Mouse (Mus musculus) kidney, adult 2 months (tissue): ENCODE results near the gene Ssh1. TPM values are rescaled to one million over a fixed set of nuclear protein-coding genes. Genes with fewer than 3 reads are reported as not detected.
A peak's percentile ranks its signal among the peaks of the same experiment; 100 is the strongest.

Source experiments
- DNase-seq: peaks from one replicate; pipeline ENCODE4 v3.0.0; 2021
- H3K27ac ChIP-seq: fragments of 200-500 bp; 2 replicates; pipeline ENCODE4 v1.5.1; 2012; ENCODE audit warnings: low read depth, low read length, control low read depth, inconsistent platforms; ENCODE audit not compliant: insufficient read depth
- H3K27me3 ChIP-seq: fragments of 200-500 bp; replicated peaks from 2 replicates; pipeline ENCODE4 v1.6.1; 2012; ENCODE audit warnings: mild to moderate bottlenecking, moderate library complexity, low read length, inconsistent platforms; ENCODE audit not compliant: control insufficient read depth, insufficient read depth
- H3K36me3 ChIP-seq: fragments of 200-500 bp; 2 replicates; pipeline ENCODE4 v1.6.1; 2012; ENCODE audit warnings: mild to moderate bottlenecking, moderate library complexity, low read length, inconsistent platforms; ENCODE audit not compliant: control insufficient read depth, insufficient read depth
- H3K4me1 ChIP-seq: fragments of 200-500 bp; 2 replicates; pipeline ENCODE4 v1.6.1; 2011; ENCODE audit warnings: low read length; ENCODE audit not compliant: control insufficient read depth, insufficient read depth
- H3K4me3 ChIP-seq: fragments of 200-500 bp; 2 replicates; pipeline ENCODE4 v1.5.1; 2011; ENCODE audit warnings: mild to moderate bottlenecking, low read depth, low read length, control low read depth; ENCODE audit not compliant: insufficient read depth
- CTCF ChIP-seq: fragments of 200-500 bp; conservative IDR thresholded peaks from 2 replicates; pipeline ENCODE4 v1.5.1; 2011; ENCODE audit warnings: low read depth, mild to moderate bottlenecking, control low read depth, low read length, moderate library complexity, mixed read lengths; ENCODE audit not compliant: insufficient read depth, insufficient read length
- POLR2A ChIP-seq: fragments of 200-500 bp; IDR thresholded peaks from one replicate; pipeline ENCODE4 v1.6.1; 2011; ENCODE audit warnings: low read depth, low read length, control low read depth
- WGBS: fragments of 180-500 bp; shearing (Covaris S2); methylation state at CpG from one replicate; pipeline ENCODE4 v1.1.7; 2018; 5-methylcytosine and 5-hydroxymethylcytosine counted together
- polyA plus RNA-seq: library from polyadenylated mRNA; depleted of rRNA; stranded (reverse); fragments of >200 nt; gene quantifications from 2 replicates; pipeline ENCODE4 v1.2.3, GENCODE M21; 2012

The Ssh1 gene
- polyA plus RNA-seq, 1 experiment: 11.3 TPM

- no peak overlapping the region for H3K4me3 ChIP-seq
- no peaks in the 10 kb centered on the region for H3K36me3 ChIP-seq
- peaks cover 28% of the 10 kb centered on the region for H3K4me1 ChIP-seq
- no peaks in the 10 kb centered on the region for H3K27me3 ChIP-seq
- WGBS: 30% methylated on average over 11 of the region's 11 CpGs
- peak; percentile 82 for DNase-seq
- H3K27ac ChIP-seq: no peak overlapping the region
- TF ChIP-seq CTCF (no peak), POLR2A (no peak)
Observed at GRCm38 (mm10) chr5:113968371-113968770, 25.3 kb downstream of the Ssh1 start.

DNA sequence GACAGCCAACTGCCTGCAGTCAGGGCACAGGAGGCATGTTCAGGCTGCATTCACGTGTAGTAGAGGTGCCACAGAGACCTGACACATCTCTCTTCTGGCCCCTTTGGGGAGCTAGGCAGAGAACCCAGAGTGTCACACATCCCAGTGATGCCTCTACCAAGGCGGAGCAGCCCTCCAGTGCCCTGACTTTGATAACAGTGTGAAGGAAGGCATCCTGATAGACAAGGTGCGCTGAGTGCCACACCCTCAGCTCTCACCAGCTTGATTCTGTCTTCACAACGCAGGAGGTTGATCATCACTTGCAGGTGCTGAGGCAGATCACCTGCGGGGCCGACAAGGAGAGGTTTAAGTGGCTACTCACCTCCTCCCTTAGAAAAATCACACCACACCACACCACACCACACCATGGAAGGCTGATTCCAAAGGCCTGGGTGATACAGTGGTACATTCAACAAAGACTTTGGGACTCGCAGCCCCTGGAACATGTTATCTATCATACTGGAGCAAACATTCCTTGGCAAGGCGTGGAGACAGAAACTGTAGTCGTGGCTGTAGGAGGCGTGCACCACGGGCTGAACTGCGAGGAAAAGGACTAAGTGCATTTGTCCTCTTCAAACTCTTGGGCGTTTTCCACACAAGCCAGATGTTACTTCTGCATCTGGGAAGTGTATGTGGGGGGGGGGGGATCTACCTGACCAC lies 27.1 kb downstream of the Ssh1 start:
- TF ChIP-seq POLR2A: no peak
- no peak for TF ChIP-seq CTCF
- 91% methylated on average over 13 of the region's 13 CpGs for WGBS
- DNase-seq: no peak
- H3K36me3 ChIP-seq: no peaks in the 10 kb centered on the region
- H3K4me3 ChIP-seq: no peak overlapping the region
- H3K4me1 ChIP-seq: peaks cover 11% of the 10 kb centered on the region
- no peak overlapping the region for H3K27ac ChIP-seq
- no peaks in the 10 kb centered on the region for H3K27me3 ChIP-seq

GRCm38 (mm10) chr5:113965659-113966185 lies 28.0 kb downstream of the Ssh1 start:
- TF ChIP-seq CTCF: no peak
- no peak for TF ChIP-seq POLR2A
- no peak for DNase-seq
- peaks cover 5% of the 10 kb centered on the region for H3K4me1 ChIP-seq
- no peak overlapping the region for H3K27ac ChIP-seq
- no peaks in the 10 kb centered on the region for H3K27me3 ChIP-seq
- H3K4me3 ChIP-seq: no peak overlapping the region
- 87% methylated on average over 7 of the region's 7 CpGs for WGBS
- H3K36me3 ChIP-seq: no peaks in the 10 kb centered on the region

DNA sequence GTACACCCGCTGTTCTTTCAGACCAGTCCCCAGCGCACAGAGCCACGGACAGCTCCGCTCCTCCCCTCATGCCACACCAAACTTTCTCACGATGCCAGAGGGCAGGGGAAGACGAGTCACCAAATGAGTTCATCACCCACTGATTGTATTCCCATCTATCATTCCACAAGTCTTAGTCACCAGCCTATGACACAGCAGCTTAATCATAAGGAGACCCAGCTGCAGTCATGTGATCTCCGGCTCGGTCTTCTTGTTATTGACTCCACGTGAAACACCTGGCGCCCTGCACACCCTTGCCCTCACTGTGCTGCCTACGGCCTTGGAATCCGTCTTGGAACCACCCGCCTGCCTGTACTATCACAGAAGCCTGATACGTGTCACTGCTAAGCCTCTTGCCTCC lies 28.7 kb downstream of the Ssh1 start:
- WGBS: 82% methylated on average over 14 of the region's 14 CpGs

GRCm38 (mm10) chr5:113961776-113962175 lies 31.9 kb downstream of the Ssh1 start:
- H3K36me3 ChIP-seq: no peaks in the 10 kb centered on the region
- TF ChIP-seq CTCF (no peak), POLR2A (no peak)
- no peak for DNase-seq
- H3K4me1 ChIP-seq: no peaks in the 10 kb centered on the region
- no peak overlapping the region for H3K4me3 ChIP-seq
- WGBS: 63% methylated on average over 7 of the region's 7 CpGs
- no peak overlapping the region for H3K27ac ChIP-seq
- no peaks in the 10 kb centered on the region for H3K27me3 ChIP-seq

More for the DNA sequence above, 28.7 kb downstream of the Ssh1 start:
- no peak for DNase-seq
- no peak overlapping the region for H3K27ac ChIP-seq
- TF ChIP-seq CTCF (no peak), POLR2A (no peak)
- H3K27me3 ChIP-seq: no peaks in the 10 kb centered on the region
- no peak overlapping the region for H3K4me3 ChIP-seq
- no peaks in the 10 kb centered on the region for H3K36me3 ChIP-seq
- peaks cover 5% of the 10 kb centered on the region for H3K4me1 ChIP-seq

DNA sequence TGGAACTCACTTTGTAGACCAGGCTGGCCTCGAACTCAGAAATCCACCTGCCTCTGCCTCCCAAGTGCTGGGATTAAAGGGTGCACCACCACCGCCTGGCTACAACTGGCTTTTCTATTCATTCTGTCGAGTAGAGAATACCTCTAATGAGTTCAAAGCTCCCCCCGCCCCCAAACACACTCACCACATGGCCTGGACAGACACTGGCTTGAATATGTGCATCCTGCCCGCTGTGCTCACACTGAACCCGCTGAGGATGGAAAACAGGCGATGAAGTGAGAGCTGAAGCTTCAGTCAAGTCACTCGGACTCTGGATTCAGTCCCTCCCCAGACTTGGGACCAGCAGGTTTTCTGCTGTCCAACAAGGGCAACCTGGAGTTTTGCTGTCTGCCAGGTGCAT lies 33.3 kb downstream of the Ssh1 start:
- no peak overlapping the region for H3K4me3 ChIP-seq
- no peaks in the 10 kb centered on the region for H3K27me3 ChIP-seq
- no peaks in the 10 kb centered on the region for H3K4me1 ChIP-seq
- no peak overlapping the region for H3K27ac ChIP-seq
- H3K36me3 ChIP-seq: no peaks in the 10 kb centered on the region
- TF ChIP-seq POLR2A (no peak), CTCF (no peak)
- 82% methylated on average over 8 of the region's 8 CpGs for WGBS
- DNase-seq: no peak

- TF ChIP-seq POLR2A (no peak), CTCF (no peak)
- Histone ChIP-seq H3K36me3 (no peaks in the 10 kb centered on the region), H3K27me3 (no peaks in the 10 kb centered on the region), H3K27ac (no peak overlapping the region), H3K4me3 (no peak overlapping the region), H3K4me1 (no peaks in the 10 kb centered on the region)
- no peak for DNase-seq
- 75% methylated on average over 6 of the region's 6 CpGs for WGBS
Observed at GRCm38 (mm10) chr5:113959039-113959438, 34.7 kb downstream of the Ssh1 start.

DNA sequence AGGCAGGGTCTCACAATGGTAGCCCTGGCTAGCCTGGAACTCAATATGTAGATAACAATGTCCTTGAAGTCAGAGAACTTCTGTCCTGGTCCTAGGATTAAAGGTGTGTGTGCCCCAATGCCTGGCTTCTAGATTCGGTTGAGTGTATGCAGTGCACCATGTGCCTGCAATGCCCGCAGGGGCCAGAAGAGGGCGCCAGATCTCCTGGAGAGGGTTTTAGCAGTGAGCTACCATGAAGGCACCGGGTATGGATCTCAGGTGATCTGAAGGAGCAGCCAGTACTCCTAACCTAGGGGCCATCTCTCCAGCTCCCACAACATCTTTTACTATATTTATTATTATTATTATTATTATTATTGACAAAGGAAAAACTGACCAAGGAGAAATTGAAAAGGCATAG lies 37.2 kb downstream of the Ssh1 start:
- 2% methylated on average over 4 of the region's 4 CpGs for WGBS

More for the DNA sequence above, 37.2 kb downstream of the Ssh1 start:
- TF ChIP-seq CTCF (peak; percentile 95), POLR2A (no peak)
- Histone ChIP-seq H3K4me3 (no peak overlapping the region), H3K36me3 (no peaks in the 10 kb centered on the region; the same call in 1 of the 2 replicates), H3K27ac (no peak overlapping the region), H3K4me1 (no peaks in the 10 kb centered on the region), H3K27me3 (no peaks in the 10 kb centered on the region)
- peak; percentile 87 for DNase-seq
